Mouse (Mus musculus): Measurements from ENCODE around the gene Dgki. TPM values are rescaled to one million over a fixed set of nuclear protein-coding genes. Genes with fewer than 3 reads are reported as not detected.

Dgki gene
- polyA plus RNA-seq, 1 experiment from 2014 or later, result 5.9 TPM

GRCm38 (mm10) chr6:36973096-36973495, 326.9 kb downstream of the Dgki start:
- H3K27me3 ChIP-seq, result no peaks in the 10 kb centered on the region
- WGBS, result 73% methylated on average over 9 of the region's 9 CpGs
- no peak for ATAC-seq (ENCODE audit: low FRiP score)
- H3K9ac ChIP-seq, result no peak overlapping the region
- H3K36me3 ChIP-seq, result peaks cover 4% of the 10 kb centered on the region; the same call in 1 of the 2 replicates
- no peak overlapping the region for H3K27ac ChIP-seq
- H3K4me1 ChIP-seq (replicated peaks), result no peaks in the 10 kb centered on the region
- H3K4me3 ChIP-seq, result no peak overlapping the region
- H3K4me2 ChIP-seq, result no peak overlapping the region
- no peaks in the 10 kb centered on the region for H3K9me3 ChIP-seq

DNA sequence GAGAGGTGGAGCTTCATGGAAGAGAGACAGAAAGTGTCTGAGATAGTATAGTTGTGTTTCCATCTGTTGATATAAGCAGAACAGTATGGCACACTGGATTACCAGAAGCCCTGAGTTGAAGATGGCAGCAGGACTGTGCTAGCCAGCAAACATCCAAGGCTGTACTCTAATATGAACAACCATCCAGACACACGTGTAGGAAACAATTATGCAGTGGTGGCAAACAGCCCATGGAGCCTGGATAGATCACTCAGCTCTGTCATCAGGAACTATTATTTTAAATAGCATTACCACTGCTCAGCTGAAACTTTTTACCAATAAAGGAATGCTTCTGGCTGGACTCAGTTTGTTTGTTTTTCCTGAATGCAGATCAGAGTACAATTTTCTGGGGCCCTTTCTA, 327.5 kb downstream of the Dgki start:
- Histone ChIP-seq H3K9ac (no peak overlapping the region), H3K36me3 (peaks cover 4% of the 10 kb centered on the region; the same call in 1 of the 2 replicates), H3K4me2 (no peak overlapping the region), H3K4me1 (replicated peaks) (no peaks in the 10 kb centered on the region), H3K27ac (no peak overlapping the region), H3K9me3 (no peaks in the 10 kb centered on the region), H3K27me3 (no peaks in the 10 kb centered on the region), H3K4me3 (no peak overlapping the region)
- 61% methylated on average over 1 of the region's 1 CpGs for WGBS
- ATAC-seq (ENCODE audit: low FRiP score), result no peak

DNA sequence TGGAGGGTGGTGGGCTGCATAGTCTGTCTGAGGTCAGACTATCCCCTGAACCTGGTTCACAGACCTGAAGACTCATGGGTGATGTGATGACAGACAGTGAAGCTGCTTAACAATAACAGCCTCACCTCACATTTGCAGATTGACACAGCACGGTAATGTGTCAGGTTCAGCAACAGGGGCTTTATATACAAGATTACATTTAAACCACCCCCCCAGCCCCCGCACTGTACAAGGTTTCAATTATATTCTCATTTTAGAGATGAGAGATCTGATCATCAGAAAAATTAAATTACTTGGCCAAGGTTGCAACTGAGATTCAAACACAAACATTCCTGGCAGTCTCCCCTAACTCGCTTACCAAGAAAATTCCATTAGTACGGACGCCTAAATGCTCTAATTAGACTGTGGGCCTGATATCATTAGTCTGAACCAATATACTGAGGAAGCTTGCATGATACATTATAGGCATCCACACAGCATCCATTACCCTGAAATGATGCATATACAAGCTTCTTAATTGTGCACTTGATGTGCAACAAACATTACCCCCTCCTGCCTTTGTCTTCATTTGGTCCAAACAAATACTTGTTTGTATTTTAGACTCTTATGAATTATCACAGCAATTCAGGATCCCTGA, 330.6 kb downstream of the Dgki start:
- no peaks in the 10 kb centered on the region for H3K4me1 ChIP-seq (replicated peaks)
- H3K4me2 ChIP-seq, result no peak overlapping the region
- 71% methylated on average over 5 of the region's 5 CpGs for WGBS
- H3K4me3 ChIP-seq, result no peak overlapping the region
- peak; percentile 64 for ATAC-seq (ENCODE audit: low FRiP score)
- no peaks in the 10 kb centered on the region for H3K27me3 ChIP-seq
- no peaks in the 10 kb centered on the region for H3K36me3 ChIP-seq
- peak overlapping the region; percentile 66 for H3K27ac ChIP-seq
- H3K9me3 ChIP-seq, result no peaks in the 10 kb centered on the region
- H3K9ac ChIP-seq, result no peak overlapping the region

DNA sequence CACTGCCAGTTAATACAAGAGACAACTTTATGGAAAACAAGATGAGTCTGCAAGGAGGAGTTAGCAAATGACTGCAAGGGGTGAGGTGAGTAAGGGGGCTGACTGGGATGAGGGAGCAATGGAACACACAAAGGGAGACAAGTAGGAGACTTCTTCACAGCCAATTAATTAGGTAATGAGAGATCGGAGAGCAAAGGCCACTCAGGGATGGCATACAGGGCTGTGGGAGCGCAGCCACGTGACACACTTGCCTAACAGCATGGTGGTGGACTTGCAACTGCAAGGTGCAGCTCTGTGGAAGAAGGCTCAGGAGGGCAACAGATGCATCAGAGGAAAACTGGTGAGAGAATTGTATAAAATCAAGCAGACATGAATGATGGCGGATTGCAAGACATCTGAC, 339.3 kb downstream of the Dgki start:
- no peak overlapping the region for H3K4me2 ChIP-seq
- H3K27me3 ChIP-seq, result no peaks in the 10 kb centered on the region
- peaks cover 2% of the 10 kb centered on the region; the same call in 1 of the 2 replicates for H3K36me3 ChIP-seq
- H3K4me1 ChIP-seq (replicated peaks), result no peaks in the 10 kb centered on the region
- no peak overlapping the region for H3K9ac ChIP-seq
- ATAC-seq (ENCODE audit: low FRiP score), result no peak
- no peak overlapping the region for H3K4me3 ChIP-seq
- no peaks in the 10 kb centered on the region for H3K9me3 ChIP-seq
- 93% methylated on average over 4 of the region's 4 CpGs for WGBS
- H3K27ac ChIP-seq, result no peak overlapping the region

DNA sequence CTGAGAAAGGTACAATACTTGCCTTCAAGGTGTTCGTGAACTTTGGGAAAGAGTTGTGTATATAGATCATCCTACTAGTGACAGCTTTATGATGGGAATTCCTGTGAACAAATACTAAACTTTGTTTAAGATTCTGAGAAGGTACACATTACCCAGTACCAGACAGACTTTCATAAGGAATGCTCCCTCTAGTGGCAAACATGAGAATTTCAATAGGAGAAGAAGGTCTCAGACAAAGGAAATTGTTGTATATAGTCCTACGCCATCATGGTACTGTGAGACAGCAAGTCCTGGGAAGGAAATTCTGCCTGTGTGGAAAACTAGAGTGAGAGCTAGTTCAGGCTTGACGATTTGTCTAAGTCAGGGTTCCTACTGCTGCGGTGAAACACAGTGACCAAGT, 344.7 kb downstream of the Dgki start:
- ATAC-seq (ENCODE audit: low FRiP score), result no peak
- 83% methylated on average over 4 of the region's 4 CpGs for WGBS

GRCm38 (mm10) chr6:36950648-36951047, 349.3 kb downstream of the Dgki start:
- no peak overlapping the region for H3K4me2 ChIP-seq
- no peak for ATAC-seq (ENCODE audit: low FRiP score)
- H3K36me3 ChIP-seq, result peaks cover 1% of the 10 kb centered on the region; the same call in 1 of the 2 replicates
- H3K27me3 ChIP-seq, result no peaks in the 10 kb centered on the region
- no peak overlapping the region for H3K27ac ChIP-seq
- WGBS, result 72% methylated on average over 3 of the region's 3 CpGs
- no peaks in the 10 kb centered on the region for H3K9me3 ChIP-seq
- no peak overlapping the region for H3K9ac ChIP-seq
- peaks cover 6% of the 10 kb centered on the region; the same call in 1 of the 2 replicates for H3K4me1 ChIP-seq (replicated peaks)
- no peak overlapping the region for H3K4me3 ChIP-seq

More for the DNA sequence above, 344.7 kb downstream of the Dgki start:
- H3K27me3 ChIP-seq, result no peaks in the 10 kb centered on the region
- H3K4me3 ChIP-seq, result no peak overlapping the region
- no peak overlapping the region for H3K4me2 ChIP-seq
- H3K27ac ChIP-seq, result no peak overlapping the region
- H3K36me3 ChIP-seq, result peaks cover 3% of the 10 kb centered on the region; the same call in 1 of the 2 replicates
- H3K4me1 ChIP-seq (replicated peaks), result peaks cover 6% of the 10 kb centered on the region; the same call in 1 of the 2 replicates
- no peaks in the 10 kb centered on the region for H3K9me3 ChIP-seq
- H3K9ac ChIP-seq, result no peak overlapping the region

GRCm38 (mm10) chr6:36947861-36948260, 352.1 kb downstream of the Dgki start:
- Histone ChIP-seq H3K4me3 (no peak overlapping the region), H3K4me1 (replicated peaks) (peaks cover 6% of the 10 kb centered on the region; the same call in 1 of the 2 replicates), H3K9me3 (no peaks in the 10 kb centered on the region), H3K9ac (no peak overlapping the region), H3K4me2 (no peak overlapping the region), H3K27me3 (no peaks in the 10 kb centered on the region), H3K27ac (no peak overlapping the region), H3K36me3 (peaks cover under 1% of the 10 kb centered on the region; the same call in 1 of the 2 replicates)
- ATAC-seq (ENCODE audit: low FRiP score), result no peak
- 83% methylated on average over 5 of the region's 5 CpGs for WGBS

DNA sequence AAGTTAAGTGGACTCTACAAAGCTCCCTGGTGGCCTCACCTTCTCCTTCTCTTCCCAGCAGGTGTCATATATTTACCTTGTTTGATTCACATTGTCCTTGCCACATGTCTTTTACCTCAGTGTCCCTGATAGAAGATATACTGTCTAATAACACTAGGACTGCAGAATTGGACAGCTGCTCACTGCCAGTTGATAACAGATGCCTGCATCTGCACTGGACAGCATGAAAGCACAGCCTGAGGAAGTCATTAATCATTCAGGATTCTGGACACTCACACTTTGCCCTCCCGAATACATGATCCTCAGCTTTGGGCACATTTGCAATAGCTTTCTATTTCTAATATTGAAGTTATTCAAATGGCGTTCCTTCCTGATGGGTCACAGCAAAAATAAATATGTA, 362.5 kb downstream of the Dgki start:
- H3K9ac ChIP-seq, result no peak overlapping the region
- H3K9me3 ChIP-seq, result no peaks in the 10 kb centered on the region
- H3K4me3 ChIP-seq, result no peak overlapping the region
- no peak overlapping the region for H3K27ac ChIP-seq
- H3K36me3 ChIP-seq, result peaks cover 1% of the 10 kb centered on the region; the same call in 1 of the 2 replicates
- no peak overlapping the region for H3K4me2 ChIP-seq
- WGBS, result 52% methylated on average over 2 of the region's 2 CpGs
- no peaks in the 10 kb centered on the region for H3K27me3 ChIP-seq
- no peak for ATAC-seq (ENCODE audit: low FRiP score)
- H3K4me1 ChIP-seq (replicated peaks), result peaks cover 6% of the 10 kb centered on the region

DNA sequence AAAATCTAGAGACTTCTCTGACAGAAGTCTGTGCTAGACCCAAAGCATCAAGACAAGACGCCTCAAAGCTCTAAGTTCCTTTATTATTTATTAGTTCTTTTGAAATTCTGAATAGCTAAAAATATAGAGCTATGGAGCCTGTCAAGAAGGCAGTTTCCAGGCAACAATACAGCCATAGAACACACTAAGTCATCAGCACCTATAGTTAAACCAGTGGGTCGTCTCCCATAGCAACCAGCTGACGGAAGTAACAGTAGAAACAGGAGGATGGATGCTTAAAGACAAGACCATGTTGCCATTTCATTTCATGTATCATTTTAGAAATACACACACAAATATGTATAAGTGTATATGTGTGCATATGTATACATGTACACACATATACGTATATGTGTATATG, 363.2 kb downstream of the Dgki start:
- no peaks in the 10 kb centered on the region for H3K27me3 ChIP-seq
- ATAC-seq (ENCODE audit: low FRiP score), result no peak
- WGBS, result 68% methylated on average over 4 of the region's 4 CpGs
- H3K9ac ChIP-seq, result no peak overlapping the region
- no peak overlapping the region for H3K4me3 ChIP-seq
- peaks cover 6% of the 10 kb centered on the region for H3K4me1 ChIP-seq (replicated peaks)
- no peak overlapping the region for H3K4me2 ChIP-seq
- no peak overlapping the region for H3K27ac ChIP-seq
- no peaks in the 10 kb centered on the region for H3K9me3 ChIP-seq
- H3K36me3 ChIP-seq, result no peaks in the 10 kb centered on the region

DNA sequence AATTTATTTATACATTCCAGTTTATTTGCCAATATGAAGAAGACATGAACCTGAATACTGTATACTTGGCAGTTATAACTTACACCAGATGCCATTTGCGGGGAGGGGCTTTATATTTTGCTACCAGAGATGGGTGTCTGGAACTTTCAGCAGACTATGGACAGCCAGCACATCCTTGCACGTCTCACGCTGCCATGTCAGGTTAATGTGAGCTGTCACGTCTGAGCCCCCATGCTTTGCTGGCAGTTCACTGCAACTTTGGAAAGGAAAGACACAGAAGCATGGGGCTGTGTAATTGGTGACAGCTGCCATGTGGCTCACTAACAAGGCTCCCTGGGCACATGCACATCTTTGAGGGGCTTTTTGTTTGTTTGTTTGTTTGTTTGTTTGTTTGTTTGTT, 368.5 kb downstream of the Dgki start:
- Histone ChIP-seq H3K4me1 (replicated peaks) (peaks cover 9% of the 10 kb centered on the region; the same call in 1 of the 2 replicates), H3K4me2 (no peak overlapping the region), H3K27ac (no peak overlapping the region), H3K9ac (no peak overlapping the region), H3K9me3 (no peaks in the 10 kb centered on the region), H3K36me3 (no peaks in the 10 kb centered on the region), H3K4me3 (no peak overlapping the region), H3K27me3 (no peaks in the 10 kb centered on the region)
- 45% methylated on average over 4 of the region's 4 CpGs for WGBS
- no peak for ATAC-seq (ENCODE audit: low FRiP score)

GRCm38 (mm10) chr6:36929781-36930180, 370.2 kb downstream of the Dgki start:
- no peak overlapping the region for H3K4me3 ChIP-seq
- H3K4me1 ChIP-seq (replicated peaks), result peaks cover 9% of the 10 kb centered on the region; the same call in 1 of the 2 replicates
- no peak overlapping the region for H3K9ac ChIP-seq
- H3K27ac ChIP-seq, result no peak overlapping the region
- no peaks in the 10 kb centered on the region for H3K36me3 ChIP-seq
- H3K9me3 ChIP-seq, result no peaks in the 10 kb centered on the region
- WGBS, result 48% methylated on average over 2 of the region's 2 CpGs
- H3K4me2 ChIP-seq, result no peak overlapping the region
- no peaks in the 10 kb centered on the region for H3K27me3 ChIP-seq
- ATAC-seq (ENCODE audit: low FRiP score), result no peak

DNA sequence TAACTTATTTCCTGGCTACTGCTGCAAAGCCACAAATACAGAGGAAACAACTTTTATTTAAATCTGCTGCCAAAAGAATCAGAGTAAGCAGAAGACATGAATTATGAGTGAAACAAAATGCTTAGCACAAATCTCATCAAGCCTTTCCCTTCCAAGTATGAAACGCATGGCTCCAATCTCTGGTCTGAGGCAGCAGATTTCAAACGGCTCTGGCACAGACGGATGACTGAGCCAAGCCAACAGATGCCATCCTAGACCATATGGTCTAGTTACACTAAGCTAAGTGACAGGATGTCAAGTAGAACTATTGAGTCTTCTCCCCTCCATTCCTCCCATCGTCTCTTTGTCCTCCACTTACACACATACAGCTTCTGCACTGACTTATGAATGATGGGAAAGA, 373.5 kb downstream of the Dgki start:
- WGBS, result 58% methylated on average over 4 of the region's 4 CpGs
- Histone ChIP-seq H3K9me3 (no peaks in the 10 kb centered on the region), H3K9ac (no peak overlapping the region), H3K27ac (no peak overlapping the region), H3K4me1 (replicated peaks) (peaks cover 7% of the 10 kb centered on the region; the same call in 1 of the 2 replicates), H3K27me3 (no peaks in the 10 kb centered on the region), H3K4me2 (no peak overlapping the region), H3K36me3 (no peaks in the 10 kb centered on the region), H3K4me3 (no peak overlapping the region)
- ATAC-seq (ENCODE audit: low FRiP score), result 0 out of 2 replicates have a peak, but pooled peaks have one; percentile 36

GRCm38 (mm10) chr6:36922006-36922405, 378.0 kb downstream of the Dgki start:
- H3K4me1 ChIP-seq (replicated peaks), result no peaks in the 10 kb centered on the region
- H3K9ac ChIP-seq, result no peak overlapping the region
- peaks cover 11% of the 10 kb centered on the region for H3K36me3 ChIP-seq
- H3K9me3 ChIP-seq, result peaks cover 6% of the 10 kb centered on the region; the same call in 1 of the 2 replicates
- H3K27me3 ChIP-seq, result no peaks in the 10 kb centered on the region
- ATAC-seq (ENCODE audit: low FRiP score), result no peak
- no peak overlapping the region for H3K4me3 ChIP-seq
- 84% methylated on average over 4 of the region's 4 CpGs for WGBS
- H3K27ac ChIP-seq, result no peak overlapping the region
- no peak overlapping the region for H3K4me2 ChIP-seq
